Mouse (Mus musculus): ENCODE results near the gene Eogt.

The Eogt gene

DNA sequence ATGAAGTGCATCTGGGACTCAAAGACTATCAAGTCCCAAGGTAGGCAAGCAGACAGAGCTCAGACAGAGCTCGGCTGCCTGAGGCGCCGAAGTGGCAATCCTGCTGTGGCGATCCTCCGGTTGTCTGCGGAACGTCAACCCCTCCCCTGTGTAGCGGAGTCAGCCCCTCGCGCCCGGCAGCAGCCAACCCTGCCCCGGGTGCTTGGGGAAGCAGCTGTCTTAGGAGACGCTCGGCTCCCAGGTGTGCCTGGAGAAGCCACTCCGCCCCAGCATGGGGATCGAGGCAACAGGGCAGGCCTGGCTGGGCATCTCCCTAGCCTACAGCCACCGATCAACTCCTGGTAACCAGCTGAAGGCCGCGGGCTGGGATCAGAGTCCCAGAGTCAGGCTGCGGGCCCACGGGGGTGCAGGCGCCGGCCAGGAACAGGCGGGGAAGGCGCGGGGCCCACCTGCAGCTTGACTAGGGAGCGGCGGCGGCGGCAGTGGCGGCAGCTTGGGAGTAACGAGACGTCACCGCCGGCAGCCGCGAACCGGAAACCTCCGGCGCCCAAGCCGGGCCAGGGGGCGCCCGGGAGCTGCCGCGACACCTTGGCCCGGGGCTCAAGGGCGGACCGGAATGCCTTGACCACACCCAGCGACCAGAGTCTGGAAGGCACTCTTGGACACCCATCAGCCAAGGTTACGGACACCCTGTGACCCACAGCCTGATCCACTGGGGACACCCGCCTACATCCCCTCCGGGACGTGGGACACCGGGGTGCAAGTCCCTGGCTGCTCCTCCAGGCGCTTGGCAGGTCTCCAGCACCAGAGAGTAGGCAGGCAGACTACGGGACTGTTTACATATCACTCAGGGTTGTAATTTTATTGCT, at the start of gene Eogt:
TSS of gene Eogt (minus strand) at position 800 of the 869 bp plus-strand sequence.
- peak; percentile 83 for DNase-seq

DNA sequence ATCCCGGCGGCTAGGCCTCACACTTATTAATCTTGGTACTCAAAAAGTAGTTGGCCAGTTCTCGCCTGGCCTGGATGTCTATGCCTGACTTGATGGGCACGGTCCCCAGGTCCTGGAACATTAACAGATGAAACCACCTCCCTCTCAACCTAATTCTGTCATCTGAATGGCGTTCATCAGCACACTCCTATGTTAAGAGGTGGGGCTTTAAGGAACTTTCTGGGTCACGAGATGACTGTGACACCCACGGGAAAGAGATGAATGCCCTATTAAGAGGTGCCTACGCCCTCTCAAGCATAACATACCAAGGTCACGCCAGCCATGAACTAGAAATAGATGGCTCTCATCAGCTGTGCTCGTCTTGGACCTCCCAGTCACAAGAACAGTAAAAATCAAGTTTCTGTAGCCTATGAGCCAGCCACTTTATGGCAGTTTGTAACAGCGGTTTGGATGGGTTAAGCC, 30.4 kb upstream of the Eogt start:
- DNase-seq: no peak

GRCm38 (mm10) chr6:97178491-97179366, 29.7 kb upstream of the Eogt start, which contains the start of gene Tmf1:
Gene Tmf1 (minus strand): TSS chr6:97179122.
- DNase-seq: peak; percentile 98

GRCm38 (mm10) chr6:97175716-97176115, 26.7 kb upstream of the Eogt start:
- DNase-seq: no peak

DNA sequence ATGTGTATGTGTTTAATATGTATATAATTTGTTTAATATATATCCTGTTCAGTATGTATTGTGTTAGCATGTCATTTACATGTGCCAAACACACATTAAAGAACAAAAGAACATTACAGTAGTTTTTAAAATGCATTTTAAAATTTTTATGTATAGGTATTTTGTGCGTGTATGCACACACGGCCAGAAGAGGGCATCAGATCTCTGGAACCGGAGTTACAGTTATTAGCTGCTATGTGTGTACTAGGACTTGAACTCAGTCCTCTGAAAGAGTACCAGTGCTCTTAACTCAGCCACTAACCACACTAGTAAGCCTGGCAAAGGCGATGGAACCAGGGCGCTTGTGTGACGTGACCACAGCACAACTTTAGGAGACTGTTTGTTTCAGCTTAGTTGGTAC, 1.2 kb upstream of the Eogt start:
- DNase-seq: no peak

- DNase-seq: no peak
Observed at GRCm38 (mm10) chr6:97149721-97150120, 739 bp upstream of the Eogt start.

GRCm38 (mm10) chr6:97147755-97148382, 1.1 kb downstream of the Eogt start:
- DNase-seq: peak; percentile 24

- no peak for DNase-seq
Observed at GRCm38 (mm10) chr6:97145156-97145555, 3.8 kb downstream of the Eogt start.

DNA sequence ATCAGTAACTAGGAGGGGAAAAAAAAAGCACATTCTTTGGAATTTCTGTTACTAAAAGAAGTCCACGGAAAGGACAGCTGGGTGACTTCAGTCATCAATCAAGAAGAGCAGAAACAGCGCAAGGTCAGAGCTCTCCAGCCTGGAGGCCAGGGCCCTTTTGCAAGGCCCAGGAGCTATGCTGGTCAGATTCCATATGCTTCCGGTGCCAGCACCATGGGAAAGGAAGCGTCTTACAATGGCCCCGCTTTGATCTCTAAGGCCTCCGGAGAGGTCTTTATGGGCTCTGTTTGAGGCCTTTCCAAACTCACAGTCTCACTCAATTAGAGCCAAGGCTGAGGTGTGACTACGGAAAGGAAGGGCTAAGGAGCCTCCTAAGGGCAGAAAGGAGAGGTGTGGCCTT, 4.6 kb downstream of the Eogt start:
- no peak for DNase-seq

GRCm38 (mm10) chr6:97142611-97143010, 6.4 kb downstream of the Eogt start:
- no peak for DNase-seq

- no peak for DNase-seq
Observed at GRCm38 (mm10) chr6:97141811-97142210, 7.2 kb downstream of the Eogt start.

DNA sequence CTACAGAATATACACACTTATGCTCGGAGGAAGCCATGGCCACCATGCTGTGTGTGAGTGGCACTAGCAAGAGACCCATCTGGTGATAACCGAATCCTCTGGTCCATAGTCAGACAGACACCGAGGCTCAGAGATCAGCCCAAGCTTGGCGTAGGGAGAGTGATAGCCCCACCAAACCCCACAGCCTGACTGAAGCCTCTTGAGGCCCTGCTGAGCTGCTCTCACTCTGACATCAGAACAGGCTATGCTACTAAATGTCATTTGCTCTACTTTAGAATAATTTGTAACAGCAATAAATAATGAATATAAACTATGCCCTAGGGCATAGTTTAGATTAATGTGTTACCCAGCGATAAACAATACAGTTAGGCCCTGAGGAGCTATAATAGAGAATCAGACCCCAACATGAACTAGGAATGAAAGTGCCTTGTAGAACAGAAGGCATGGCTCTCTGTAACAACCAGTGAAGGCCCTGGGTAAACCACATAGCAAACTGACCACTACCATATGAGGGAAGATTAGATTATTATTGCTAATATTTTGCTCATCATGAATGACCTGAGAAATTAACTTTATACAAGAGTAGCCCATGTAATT, 16.2 kb downstream of the Eogt start:
- no peak for DNase-seq

GRCm38 (mm10) chr6:97131808-97132207, 17.2 kb downstream of the Eogt start:
- no peak for DNase-seq

DNA sequence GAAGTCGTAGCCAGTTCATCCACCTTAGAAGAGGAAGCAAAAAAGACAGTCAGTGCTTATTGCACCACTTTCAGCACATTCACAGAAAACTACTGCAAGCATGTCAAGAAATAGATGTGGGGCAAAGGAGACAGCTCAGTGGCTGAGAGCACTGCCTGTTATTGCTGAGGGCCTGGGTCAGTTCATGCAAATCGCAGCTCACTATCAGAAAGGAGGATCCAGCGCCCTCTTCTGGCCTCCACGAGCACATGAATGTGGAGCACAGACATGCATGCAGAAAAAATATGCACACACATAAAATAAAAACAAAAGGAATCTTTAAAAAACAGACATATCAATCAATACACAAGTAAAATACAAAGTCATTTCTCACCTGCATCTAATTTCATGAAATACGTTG, 18.0 kb downstream of the Eogt start:
- DNase-seq: peak; percentile 12

GRCm38 (mm10) chr6:97124336-97125010, 24.5 kb downstream of the Eogt start:
- DNase-seq: no peak

- DNase-seq: no peak
Observed at GRCm38 (mm10) chr6:97120922-97121321, 28.1 kb downstream of the Eogt start.

- DNase-seq: no peak
Observed at GRCm38 (mm10) chr6:97118327-97118726, 30.7 kb downstream of the Eogt start.

DNA sequence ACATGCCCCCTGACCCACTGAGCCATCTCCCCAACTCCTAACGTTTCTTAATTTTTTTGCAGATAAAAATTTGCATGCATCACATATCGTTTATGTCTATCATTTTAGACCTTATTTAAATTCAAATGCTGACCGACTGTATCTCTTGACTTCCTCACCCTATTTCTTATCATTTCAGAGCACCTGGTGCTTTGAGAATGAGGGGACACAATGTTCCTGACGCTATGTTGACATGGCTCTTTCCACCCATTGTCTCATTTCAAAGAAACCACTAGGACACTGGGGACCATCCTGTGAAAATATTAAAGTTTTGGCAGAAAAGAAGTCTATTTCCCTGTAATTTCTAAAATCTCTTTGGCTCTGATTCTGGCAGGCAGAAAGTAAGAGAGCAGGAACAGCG, 32.1 kb downstream of the Eogt start:
- DNase-seq: no peak

DNA sequence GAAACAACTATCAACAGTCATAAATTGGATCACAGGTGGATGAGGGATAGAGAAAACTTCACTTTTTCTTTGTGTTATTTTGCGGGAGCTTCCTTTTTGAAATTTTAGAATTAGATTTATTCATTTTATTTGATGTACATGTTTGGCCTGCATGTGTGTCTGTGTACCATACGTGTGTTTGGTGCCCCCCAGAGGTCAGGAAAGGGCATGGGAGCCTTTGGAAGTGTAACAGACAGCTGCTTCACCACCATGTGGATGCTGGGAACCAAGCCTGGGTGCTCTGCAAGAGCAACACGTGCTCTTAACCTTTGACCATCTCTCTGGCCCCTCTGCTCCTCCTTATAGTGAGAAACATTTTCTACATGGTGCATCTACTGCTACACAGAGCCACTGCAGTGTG, 34.2 kb downstream of the Eogt start:
- no peak for DNase-seq

GRCm38 (mm10) chr6:97112177-97112576, 36.8 kb downstream of the Eogt start:
- no peak for DNase-seq

GRCm38 (mm10) chr6:97106777-97107176, 42.2 kb downstream of the Eogt start:
- peak; percentile 13 for DNase-seq

- no peak for DNase-seq
Observed at GRCm38 (mm10) chr6:97106106-97106505, 42.9 kb downstream of the Eogt start.

Measured in liver (tissue).